Mouse (Mus musculus): ENCODE data around the gene Dok4.

GRCm38 (mm10) chr8:94916311-94916959 lies 40.3 kb upstream of the Dok4 start:
- TF ChIP-seq CTCF (IDR thresholded peaks at IDR 0.05; ENCODE audit: extremely low read depth, insufficient read depth, insufficient read length, insufficient replicate concordance) (no peak), POLR2A (IDR thresholded peaks at IDR 0.05; ENCODE audit: low read depth, low read length) (no peak)
